ENCODE assay signal across 18 mouse cellular contexts in genomic region chr8:120464585-120464937, GRCm38 (mm10).
DNase-seq lines count a peak whose midpoint lies in the region; ATAC-seq and TF ChIP-seq lines count a peak whose summit lies in the region.
"Had no signal": no experiment of that assay in that cellular context is flagged by ENCODE, and none has a peak within 500 bp of the region (broad histone marks: within the 10 kb centered on the region; RNA-seq: fewer than 3 reads in every experiment).

No protein-coding gene starts in this region.

- H3K4me3 ChIP-seq in heart, embryonic 15.5 days, result no peak overlapping the region
- H3K4me3 ChIP-seq in lung, embryonic 15.5 days, result no peak overlapping the region
- no peak overlapping the region for H3K4me3 ChIP-seq in lung, adult 2 months (replicated peaks; ENCODE audit: extremely low read depth, low read depth, low read length)
- no peak overlapping the region for H3K4me3 ChIP-seq in embryonic facial prominence, embryonic 13.5 days
- no peak overlapping the region for H3K4me3 ChIP-seq in kidney, embryonic 14.5 days (ENCODE audit: low read length)
- H3K4me3 ChIP-seq: limb, embryonic 15.5 days had no signal

- peaks cover 66% of the 10 kb centered on the region for H3K4me1 ChIP-seq in heart, embryonic 15.5 days (replicated peaks)
- peaks cover 71% of the 10 kb centered on the region for H3K4me1 ChIP-seq in lung, embryonic 15.5 days
- peaks cover 17% of the 10 kb centered on the region for H3K4me1 ChIP-seq in lung, adult 2 months (ENCODE audit: control insufficient read depth, insufficient read depth, low read length)
- H3K4me1 ChIP-seq in embryonic facial prominence, embryonic 13.5 days, result peaks cover 46% of the 10 kb centered on the region
- peaks cover 32% of the 10 kb centered on the region for H3K4me1 ChIP-seq in kidney, embryonic 14.5 days (ENCODE audit: control insufficient read depth, insufficient read depth, low read length)

- DNase-seq in adrenal gland, postnatal 14 days, result peak; percentile 50
- DNase-seq in adrenal gland, adult 8-10 months, result no peak
- DNase-seq in heart, adult 9 months (ENCODE audit: low spot score in 2 of 2), result no peak
- no peak for DNase-seq in lung, adult 2 months
- DNase-seq: cerebellum, adult 9-11 months; gastrocnemius, postnatal 25 days; kidney, postnatal 10 days; layer of hippocampus, adult 9-11 months; midbrain, embryonic 14.5 days; right cerebral cortex, postnatal 14 days; thymus, postnatal 25 days had no signal

- no peak overlapping the region for H3K4me2 ChIP-seq in heart, embryonic 15.5 days
- no peak overlapping the region for H3K4me2 ChIP-seq in lung, embryonic 15.5 days
- H3K4me2 ChIP-seq in embryonic facial prominence, embryonic 13.5 days, result no peak overlapping the region
- H3K4me2 ChIP-seq in kidney, embryonic 14.5 days (replicated peaks; ENCODE audit: low read depth, low read length), result no peak overlapping the region
- H3K4me2 ChIP-seq: limb, embryonic 15.5 days had no signal

- no peaks in the 10 kb centered on the region for H3K36me3 ChIP-seq in heart, embryonic 15.5 days
- H3K36me3 ChIP-seq in lung, embryonic 15.5 days, result no peaks in the 10 kb centered on the region
- no peaks in the 10 kb centered on the region for H3K36me3 ChIP-seq in embryonic facial prominence, embryonic 13.5 days
- H3K36me3 ChIP-seq in kidney, embryonic 14.5 days (ENCODE audit: control insufficient read depth, insufficient read depth, low read length), result no peaks in the 10 kb centered on the region
- H3K36me3 ChIP-seq: limb, embryonic 15.5 days had no signal

- WGBS in heart, embryonic 15.5 days, result 46% methylated on average over 4 of the region's 4 CpGs
- 39% methylated on average over 4 of the region's 4 CpGs for WGBS in lung, embryonic 15.5 days
- WGBS in lung, adult 2 months, result 78% methylated on average over 4 of the region's 4 CpGs
- WGBS in embryonic facial prominence, embryonic 13.5 days, result 43% methylated on average over 4 of the region's 4 CpGs
- 48% methylated on average over 4 of the region's 4 CpGs for WGBS in kidney, embryonic 14.5 days

- no peak for TF ChIP-seq POLR2A in lung, adult 2 months (IDR thresholded peaks at IDR 0.05; ENCODE audit: borderline replicate concordance, extremely low read depth, low read depth, low read length)

- H3K27me3 ChIP-seq in heart, embryonic 15.5 days, result 0 out of 2 replicates have a peak, but pooled peaks cover 2% of the 10 kb centered on the region
- no peaks in the 10 kb centered on the region for H3K27me3 ChIP-seq in lung, embryonic 15.5 days
- no peaks in the 10 kb centered on the region; the same call in 1 of the 2 replicates for H3K27me3 ChIP-seq in embryonic facial prominence, embryonic 13.5 days
- H3K27me3 ChIP-seq in kidney, embryonic 14.5 days (ENCODE audit: control insufficient read depth, insufficient read depth, low read length), result no peaks in the 10 kb centered on the region

- H3K9ac ChIP-seq in heart, embryonic 15.5 days, result no peak overlapping the region
- no peak overlapping the region for H3K9ac ChIP-seq in lung, embryonic 15.5 days
- H3K9ac ChIP-seq in embryonic facial prominence, embryonic 13.5 days, result no peak overlapping the region
- no peak overlapping the region for H3K9ac ChIP-seq in kidney, embryonic 14.5 days (ENCODE audit: low read depth, low read length)
- H3K9ac ChIP-seq: limb, embryonic 15.5 days had no signal

- TF ChIP-seq CTCF in lung, adult 2 months (IDR thresholded peaks at IDR 0.05; ENCODE audit: insufficient read depth, low read length), result no peak

- ATAC-seq in heart, embryonic 15.5 days (replicated peaks; ENCODE audit: insufficient number of reproducible peaks, insufficient read depth, low FRiP score, low read depth), result no peak
- ATAC-seq in lung, embryonic 15.5 days (ENCODE audit: borderline replicate concordance, extremely low read depth, low FRiP score, low TSS enrichment), result no peak
- no peak for ATAC-seq in embryonic facial prominence, embryonic 13.5 days (ENCODE audit: insufficient number of reproducible peaks, insufficient read depth, low FRiP score, low TSS enrichment, low read depth)
- ATAC-seq in kidney, embryonic 14.5 days (ENCODE audit: low FRiP score, low TSS enrichment), result no peak
- ATAC-seq: inflammation-experienced regulatory T-cells, adult 6 months had no signal

- H3K27ac ChIP-seq in heart, embryonic 15.5 days, result peak overlapping the region; percentile 66
- 0 out of 2 replicates have a peak overlapping the region, but pooled peaks have one; percentile 60 for H3K27ac ChIP-seq in lung, embryonic 15.5 days
- H3K27ac ChIP-seq in embryonic facial prominence, embryonic 13.5 days, result peak overlapping the region; percentile 74; the same call in 1 of the 2 replicates
- no peak overlapping the region; the same call in 1 of the 2 replicates for H3K27ac ChIP-seq in kidney, embryonic 14.5 days (ENCODE audit: low read depth, low read length)
- H3K27ac ChIP-seq: macrophage had no signal

- H3K9me3 ChIP-seq in heart, embryonic 15.5 days (replicated peaks), result no peaks in the 10 kb centered on the region
- no peaks in the 10 kb centered on the region for H3K9me3 ChIP-seq in lung, embryonic 15.5 days
- no peaks in the 10 kb centered on the region for H3K9me3 ChIP-seq in embryonic facial prominence, embryonic 13.5 days
- no peaks in the 10 kb centered on the region for H3K9me3 ChIP-seq in kidney, embryonic 14.5 days (ENCODE audit: control insufficient read depth, low read length)
- H3K9me3 ChIP-seq: limb, embryonic 15.5 days had no signal
